Comparison of ENCODE assay signal across 8 mouse cellular contexts in the genomic region with DNA sequence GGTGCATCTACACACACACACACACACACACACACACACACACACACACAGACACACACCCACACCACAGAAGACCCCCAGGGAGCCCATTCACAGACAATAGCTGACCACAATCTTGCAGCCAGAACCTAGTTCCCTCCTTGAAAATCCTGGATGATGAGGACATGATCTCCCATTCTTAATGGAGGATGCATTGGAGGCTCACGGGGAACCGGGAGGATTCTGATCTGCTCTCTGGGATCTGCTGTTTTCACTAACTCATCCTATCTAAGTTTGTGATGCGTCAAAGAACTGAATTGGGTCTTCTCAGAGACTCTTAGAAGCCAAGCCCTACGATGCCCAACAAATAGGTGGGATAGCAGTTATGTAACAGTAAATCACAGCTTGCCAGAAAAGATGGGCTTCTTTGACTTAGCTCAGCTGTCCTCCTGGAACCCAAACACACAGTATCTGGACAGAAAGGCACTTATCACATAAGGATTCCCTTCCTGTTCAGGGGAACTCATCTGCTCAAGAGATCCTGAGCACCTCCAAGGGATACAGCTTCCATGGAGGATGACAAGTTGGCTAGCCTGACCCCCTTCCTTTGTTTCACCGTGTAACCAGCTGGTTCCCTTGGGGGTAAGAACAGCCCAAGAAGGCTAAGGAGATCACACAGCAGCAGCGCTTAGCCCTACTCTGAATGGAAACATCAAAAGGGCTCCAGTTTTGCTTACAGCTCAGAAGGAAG. TPM values are rescaled to one million over a fixed set of nuclear protein-coding genes. Genes with fewer than 3 reads are reported as not detected.
DNase-seq lines count a peak whose midpoint lies in the region; ATAC-seq lines count a peak whose summit lies in the region.

No protein-coding gene starts in this region.

- intact Hi-C loops in left cerebral cortex, postnatal 14 days (cut with DNase I), result no loop called here

- peak; percentile 21 for ATAC-seq in hindbrain, embryonic 14.5 days (ENCODE audit: low FRiP score)
- peak; percentile 46 for ATAC-seq in neural tube, embryonic 12.5 days (ENCODE audit: low FRiP score, low read depth)

- peak; percentile 23 to 43 for DNase-seq in left cerebral cortex, postnatal 14 days (ENCODE audit: low spot score in 2 of 2)
- DNase-seq in left cerebral cortex, adult 11 months (ENCODE audit: low spot score), result no peak
- peak; percentile 51 to 62 for DNase-seq in cerebellum, postnatal 14 days
- peak; percentile 58 for DNase-seq in hindbrain, embryonic 14.5 days (ENCODE audit: low spot score)
- no peak for DNase-seq in ovary, postnatal 36 days (ENCODE audit: low spot score)
- DNase-seq in kidney, postnatal 25 days, result no peak
- DNase-seq in natural killer cell, adult 2 months (ENCODE audit: low spot score in 2 of 2), result no peak

- H3K4me3 ChIP-seq in hindbrain, embryonic 14.5 days (replicated peaks; ENCODE audit: low read length), result peak overlapping the region; percentile 52
- peak overlapping the region; percentile 56 for H3K4me3 ChIP-seq in neural tube, embryonic 12.5 days

- peak overlapping the region; percentile 71 for H3K4me2 ChIP-seq in hindbrain, embryonic 14.5 days (replicated peaks)
- H3K4me2 ChIP-seq in neural tube, embryonic 12.5 days (replicated peaks), result peak overlapping the region; percentile 64

- 22% methylated on average over 6 of the region's 6 CpGs for WGBS in hindbrain, embryonic 14.5 days
- WGBS in neural tube, embryonic 12.5 days, result 28% methylated on average over 6 of the region's 6 CpGs

- no peaks in the 10 kb centered on the region for H3K9me3 ChIP-seq in hindbrain, embryonic 14.5 days (ENCODE audit: control insufficient read depth, low read length)
- H3K9me3 ChIP-seq in neural tube, embryonic 12.5 days, result no peaks in the 10 kb centered on the region

- H3K36me3 ChIP-seq in hindbrain, embryonic 14.5 days (replicated peaks; ENCODE audit: control insufficient read depth, insufficient read depth), result peaks cover 37% of the 10 kb centered on the region
- peaks cover 33% of the 10 kb centered on the region for H3K36me3 ChIP-seq in neural tube, embryonic 12.5 days

- H3K27ac ChIP-seq in hindbrain, embryonic 14.5 days, result peak overlapping the region; percentile 96
- peak overlapping the region; percentile 93 for H3K27ac ChIP-seq in neural tube, embryonic 12.5 days

- H3K4me1 ChIP-seq in hindbrain, embryonic 14.5 days (replicated peaks; ENCODE audit: control insufficient read depth, insufficient read depth, low read length), result peaks cover 35% of the 10 kb centered on the region
- peaks cover 45% of the 10 kb centered on the region for H3K4me1 ChIP-seq in neural tube, embryonic 12.5 days

- H3K9ac ChIP-seq in hindbrain, embryonic 14.5 days, result peak overlapping the region; percentile 86
- H3K9ac ChIP-seq in neural tube, embryonic 12.5 days, result peak overlapping the region; percentile 84

- H3K27me3 ChIP-seq in hindbrain, embryonic 14.5 days (ENCODE audit: control insufficient read depth, insufficient read depth, low read length), result no peaks in the 10 kb centered on the region
- no peaks in the 10 kb centered on the region for H3K27me3 ChIP-seq in neural tube, embryonic 12.5 days (replicated peaks)

RNA-seq across cellular contexts. Expression of a gene that starts 1.1 kb away (rescaled TPM):
- 100 to 1,000 TPM; 302 to 304 TPM for total RNA-seq in left cerebral cortex, postnatal 14 days (2021)
- 457 and 485 TPM in 2 replicates for polyA plus RNA-seq in hindbrain, embryonic 14.5 days (2014; fragmentation: Nextera tagmentation; extraction: Ambion mirVana)
- polyA plus RNA-seq in neural tube, embryonic 12.5 days (2016; fragmentation: Nextera tagmentation; extraction: Ambion mirVana), result 584 and 621 TPM in 2 replicates

RNA-seq across cellular contexts. Expression of a gene that starts 19.4 kb away (rescaled TPM):
- 10 to 100 TPM; 20.1 to 22.5 TPM for total RNA-seq in left cerebral cortex, postnatal 14 days (2021)
- polyA plus RNA-seq in hindbrain, embryonic 14.5 days (2014; fragmentation: Nextera tagmentation; extraction: Ambion mirVana), result 34.5 and 34.7 TPM in 2 replicates
- polyA plus RNA-seq in neural tube, embryonic 12.5 days (2016; fragmentation: Nextera tagmentation; extraction: Ambion mirVana), result 47.0 and 47.4 TPM in 2 replicates

RNA-seq across cellular contexts. Expression of a gene that starts 29.9 kb away (rescaled TPM):
- 1 to 10 TPM; 5.2 to 8.5 TPM for total RNA-seq in left cerebral cortex, postnatal 14 days (2021)
- polyA plus RNA-seq in hindbrain, embryonic 14.5 days (2014; fragmentation: Nextera tagmentation; extraction: Ambion mirVana), result 0.53 and 0.59 TPM in 2 replicates
- polyA plus RNA-seq in neural tube, embryonic 12.5 days (2016; fragmentation: Nextera tagmentation; extraction: Ambion mirVana), result 0.66 and 0.77 TPM in 2 replicates

Comparison
In these comparisons a context has a peak if more than half of its experiments do, and no peak if none do; other contexts are left out.
1. DNase-seq: peak in left cerebral cortex, postnatal 14 days (2 of 2), cerebellum, postnatal 14 days (2 of 2) and hindbrain, embryonic 14.5 days (single experiment); none in left cerebral cortex, adult 11 months (single experiment), ovary, postnatal 36 days (single experiment), kidney, postnatal 25 days (0 of 2) and natural killer cell, adult 2 months (0 of 2).